Mouse (Mus musculus) forebrain, embryonic 13.5 days (tissue): Measurements from ENCODE around the gene Mbd3. TPM values are rescaled to one million over a fixed set of nuclear protein-coding genes. Genes with fewer than 3 reads are reported as not detected.

Experiments used
- ATAC-seq: fragments of 200-750 bp; cut with Nextera tagmentation; 2 replicates; pipeline ENCODE4 v1.8.0; 2017
- H3K27ac ChIP-seq: fragments of 300-500 bp; sonication (generic); 2 replicates; pipeline ENCODE4 v1.5.1; 2015; ENCODE audit warnings: inconsistent platforms, mild to moderate bottlenecking, moderate library complexity
- H3K27me3 ChIP-seq: fragments of 300-500 bp; sonication (generic); 2 replicates; pipeline ENCODE4 v1.6.1; 2015; ENCODE audit warnings: mild to moderate bottlenecking, inconsistent platforms
- H3K36me3 ChIP-seq: fragments of 300-500 bp; sonication (generic); 2 replicates; pipeline ENCODE4 v1.6.1; 2015; ENCODE audit warnings: mild to moderate bottlenecking, inconsistent platforms; ENCODE audit not compliant: poor library complexity, severe bottlenecking
- H3K4me1 ChIP-seq: fragments of 300-500 bp; sonication (generic); 2 replicates; pipeline ENCODE4 v1.6.1; 2015; ENCODE audit warnings: inconsistent platforms
- H3K4me2 ChIP-seq: fragments of 300-500 bp; sonication (generic); 2 replicates; pipeline ENCODE4 v1.6.1; 2015; ENCODE audit warnings: inconsistent platforms, mild to moderate bottlenecking, moderate library complexity
- H3K4me3 ChIP-seq: fragments of 300-500 bp; sonication (generic); 2 replicates; pipeline ENCODE4 v1.5.1; 2015; ENCODE audit warnings: mild to moderate bottlenecking, inconsistent platforms
- H3K9ac ChIP-seq: fragments of 300-500 bp; sonication (generic); 2 replicates; pipeline ENCODE4 v1.6.1; 2015; ENCODE audit warnings: mild to moderate bottlenecking, inconsistent platforms
- H3K9me3 ChIP-seq: fragments of 300-500 bp; sonication (generic); replicated peaks from 2 replicates; pipeline ENCODE4 v1.6.1; 2016; ENCODE audit warnings: inconsistent platforms
- WGBS: fragments of 180-500 bp; shearing (Covaris S2); methylation state at CpG from one replicate; pipeline ENCODE4 v1.1.7; 2015; 5-methylcytosine and 5-hydroxymethylcytosine counted together
- polyA plus RNA-seq: library from polyadenylated mRNA; unstranded; fragments of >200 nt; fragmentation: Nextera tagmentation; extraction: Ambion mirVana; gene quantifications from 2 replicates; pipeline ENCODE4 v1.2.1, GENCODE M21; 2015

The Mbd3 gene
- polyA plus RNA-seq, 1 experiment from 2014 or later, result 304 TPM

DNA sequence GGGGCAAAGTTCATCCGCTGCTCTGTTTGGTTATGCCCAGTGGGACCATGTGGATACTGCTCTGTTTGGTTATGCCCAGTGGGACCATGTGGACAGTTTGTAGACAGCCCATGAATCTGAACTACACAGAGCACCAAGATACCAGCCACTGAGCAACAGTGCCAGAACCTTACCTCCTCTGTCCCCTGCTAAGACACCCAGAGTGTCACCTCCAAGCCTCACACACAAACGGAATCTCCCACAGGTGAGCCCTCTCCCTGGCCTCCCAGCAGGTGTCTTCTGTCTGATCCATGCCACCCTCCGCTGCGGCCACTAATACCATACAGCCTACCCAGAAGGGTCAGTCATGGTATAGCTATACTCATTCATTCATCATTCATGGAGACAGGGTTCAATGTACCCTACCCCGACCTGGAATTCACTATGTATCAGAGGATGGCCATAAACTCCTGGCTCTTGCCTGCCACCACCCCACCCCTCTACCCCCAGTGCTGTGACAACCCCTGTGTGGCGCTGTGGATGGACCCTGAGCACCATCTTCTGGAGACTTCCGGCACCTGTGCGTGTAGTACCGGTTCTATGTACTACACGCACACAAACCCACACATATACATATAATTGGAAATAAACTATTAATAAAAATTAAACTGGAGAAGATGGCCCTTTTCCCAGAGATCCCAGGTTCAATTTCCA, 6.3 kb upstream of the Mbd3 start:
- WGBS, result 58% methylated on average over 10 of the region's 10 CpGs
- Histone ChIP-seq H3K9me3 (no peaks in the 10 kb centered on the region), H3K27me3 (no peaks in the 10 kb centered on the region), H3K4me3 (peak overlapping the region; percentile 90), H3K4me1 (peaks cover 30% of the 10 kb centered on the region), H3K4me2 (peak overlapping the region; percentile 98), H3K27ac (no peak overlapping the region), H3K9ac (peak overlapping the region; percentile 89), H3K36me3 (peaks cover 49% of the 10 kb centered on the region)
- no peak for ATAC-seq

DNA sequence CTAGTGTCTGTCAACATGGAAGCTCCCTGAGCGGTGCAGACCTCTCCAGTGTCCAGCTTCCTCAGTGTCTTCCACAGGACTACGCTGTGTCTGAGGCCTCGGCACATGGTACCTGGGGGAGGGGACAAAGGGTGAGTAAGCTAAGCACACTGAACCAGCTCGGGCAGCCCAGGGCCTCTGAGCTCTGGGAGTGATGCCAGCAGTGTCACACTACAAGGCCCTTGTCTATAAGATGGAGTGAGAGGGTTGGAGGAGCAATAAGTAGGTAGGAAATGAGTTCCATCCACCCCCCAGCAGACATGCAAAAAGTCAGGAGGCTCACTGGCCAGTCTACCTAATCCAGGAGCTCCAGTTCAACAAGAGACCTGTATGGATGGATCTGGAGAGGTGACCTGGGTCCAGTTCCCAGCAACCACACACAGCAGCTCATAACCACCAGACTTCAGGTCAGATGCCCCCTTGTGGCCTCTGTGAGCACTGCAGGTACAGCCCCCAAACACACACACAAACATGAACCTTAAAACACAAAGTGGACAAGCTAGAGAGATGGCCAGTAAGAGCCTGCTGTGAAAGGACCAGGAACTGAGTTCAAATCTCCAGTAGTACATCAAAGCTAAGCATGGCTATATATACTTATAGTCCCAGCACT, 3.8 kb upstream of the Mbd3 start:
- no peaks in the 10 kb centered on the region for H3K27me3 ChIP-seq
- ATAC-seq, result no peak
- no peaks in the 10 kb centered on the region for H3K9me3 ChIP-seq
- WGBS, result 95% methylated on average over 4 of the region's 4 CpGs
- no peak overlapping the region for H3K9ac ChIP-seq
- no peak overlapping the region for H3K27ac ChIP-seq
- no peak overlapping the region for H3K4me2 ChIP-seq
- H3K4me1 ChIP-seq, result peaks cover 37% of the 10 kb centered on the region
- no peak overlapping the region for H3K4me3 ChIP-seq
- peaks cover 35% of the 10 kb centered on the region for H3K36me3 ChIP-seq

DNA sequence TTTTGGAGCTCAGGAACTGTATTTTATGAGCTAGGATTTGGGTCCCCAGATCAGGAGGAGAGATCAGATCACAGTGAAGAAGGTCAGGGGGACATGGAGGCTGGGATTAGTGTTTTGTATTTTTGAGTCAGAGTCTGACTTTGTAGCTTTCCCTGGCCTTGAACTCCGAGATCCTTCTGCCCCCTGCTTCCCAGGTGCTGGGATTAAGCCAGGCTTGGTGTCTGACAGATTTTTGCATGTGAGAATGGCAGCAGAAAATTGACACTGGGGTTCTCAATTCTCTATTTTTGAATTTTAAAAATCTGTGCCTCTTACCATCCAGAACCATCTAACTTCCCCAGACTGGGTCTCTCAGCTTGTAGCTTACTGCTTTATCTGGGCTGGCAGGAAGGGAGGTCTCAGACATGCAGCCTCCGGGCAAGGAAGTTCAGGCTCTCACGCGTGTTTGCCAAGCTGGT, 1.4 kb upstream of the Mbd3 start:
- Histone ChIP-seq H3K27ac (peak overlapping the region; percentile 99; the same call in 1 of the 2 replicates), H3K4me3 (peak overlapping the region; percentile 69; the same call in 1 of the 2 replicates), H3K27me3 (no peaks in the 10 kb centered on the region), H3K9ac (peak overlapping the region; percentile 64), H3K36me3 (peaks cover 47% of the 10 kb centered on the region), H3K4me1 (peaks cover 44% of the 10 kb centered on the region), H3K9me3 (no peaks in the 10 kb centered on the region), H3K4me2 (peak overlapping the region; percentile 69)
- WGBS, result 87% methylated on average over 4 of the region's 4 CpGs
- no peak for ATAC-seq

DNA sequence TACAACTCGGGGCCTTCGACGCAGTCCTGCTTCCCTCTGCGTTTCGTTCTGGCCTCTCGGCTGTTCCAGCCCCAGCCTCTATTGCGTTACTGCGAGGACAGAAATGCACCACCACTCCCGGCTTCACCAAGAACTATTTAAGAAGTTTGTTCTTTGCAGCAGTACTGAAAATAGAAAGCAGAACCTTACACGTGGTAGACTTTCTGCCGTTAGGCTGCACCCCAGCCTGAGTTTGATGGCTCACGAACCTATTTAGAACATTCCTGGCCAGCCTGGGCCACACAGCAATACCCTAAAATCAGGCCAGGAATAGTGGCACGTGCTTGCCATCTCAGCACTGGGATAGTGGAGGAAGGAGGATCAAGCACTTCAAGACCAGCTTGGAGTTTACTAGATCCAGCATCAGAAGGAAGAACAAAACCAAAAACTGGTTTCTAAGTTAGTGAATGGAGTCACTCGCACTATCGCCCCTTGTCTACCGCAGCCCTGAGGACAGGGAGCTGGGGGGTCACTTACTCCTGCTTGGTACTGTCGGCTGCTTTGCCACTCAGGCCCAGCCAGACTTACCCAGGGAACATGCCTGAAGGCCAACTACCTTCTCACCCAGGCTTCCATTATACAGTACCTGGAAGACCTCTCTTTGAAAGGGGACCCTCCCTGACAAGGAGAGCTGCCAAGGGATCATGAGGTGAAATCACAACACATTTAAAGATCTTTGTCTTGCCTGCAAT, 788 bp upstream of the Mbd3 start:
- Histone ChIP-seq H3K36me3 (peaks cover 53% of the 10 kb centered on the region), H3K9ac (peak overlapping the region; percentile 64), H3K27me3 (no peaks in the 10 kb centered on the region), H3K4me1 (peaks cover 38% of the 10 kb centered on the region), H3K9me3 (no peaks in the 10 kb centered on the region), H3K4me2 (peak overlapping the region; percentile 69), H3K27ac (peak overlapping the region; percentile 99), H3K4me3 (peak overlapping the region; percentile 69)
- WGBS, result 15% methylated on average over 17 of the region's 17 CpGs
- no peak for ATAC-seq

DNA sequence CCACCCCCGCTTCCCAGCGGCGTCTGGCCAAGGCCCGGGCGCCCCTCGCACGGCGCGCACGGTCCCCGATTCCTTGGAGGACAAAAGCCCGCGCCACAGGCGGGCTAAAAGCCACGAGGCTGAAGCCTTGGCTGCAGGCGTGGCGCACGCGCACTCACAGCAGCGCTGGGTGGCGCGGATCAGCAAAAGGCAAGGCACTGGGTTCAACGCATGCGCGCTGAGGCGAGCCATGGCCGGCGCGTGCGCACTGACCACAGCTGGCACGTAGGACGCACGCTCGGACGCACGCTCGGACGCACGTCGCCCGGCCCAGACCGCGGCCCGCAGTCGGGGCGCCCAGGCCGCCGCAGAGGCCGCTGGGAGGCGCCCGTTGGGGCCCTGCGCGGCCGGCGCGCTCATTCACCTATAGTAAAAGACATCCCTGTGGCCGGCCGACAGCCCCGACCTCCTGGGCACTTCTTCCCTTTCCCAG, 595 bp downstream of the Mbd3 start:
- Histone ChIP-seq H3K4me2 (peak overlapping the region; percentile 92), H3K27ac (peak overlapping the region; percentile 99), H3K36me3 (peaks cover 59% of the 10 kb centered on the region), H3K9me3 (no peaks in the 10 kb centered on the region), H3K27me3 (no peaks in the 10 kb centered on the region), H3K4me1 (peaks cover 32% of the 10 kb centered on the region), H3K9ac (peak overlapping the region; percentile 94), H3K4me3 (peak overlapping the region; percentile 69)
- ATAC-seq, result peak; percentile 73
- WGBS, result under 1% methylated on average over 59 of the region's 59 CpGs

DNA sequence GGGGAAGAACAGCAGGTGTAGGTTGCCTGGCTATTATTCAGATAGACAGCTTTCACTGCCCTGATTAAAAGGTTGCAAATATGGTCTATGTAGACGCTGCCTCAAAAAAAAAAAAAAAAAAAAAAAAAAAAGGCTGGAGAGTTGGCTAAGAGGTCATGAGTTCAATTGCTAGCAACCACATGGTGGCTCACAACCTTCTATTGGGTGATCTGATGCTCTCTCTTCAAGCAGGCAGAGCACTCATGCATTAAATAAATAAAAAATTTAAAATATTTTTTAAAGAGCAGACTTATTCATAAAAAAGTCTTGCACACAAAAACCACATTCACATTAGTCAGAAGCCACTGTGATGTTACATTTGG, 1.2 kb downstream of the Mbd3 start:
- Histone ChIP-seq H3K4me2 (peak overlapping the region; percentile 92), H3K9ac (peak overlapping the region; percentile 94), H3K27ac (peak overlapping the region; percentile 99), H3K4me1 (peaks cover 32% of the 10 kb centered on the region), H3K9me3 (no peaks in the 10 kb centered on the region), H3K4me3 (peak overlapping the region; percentile 69), H3K27me3 (no peaks in the 10 kb centered on the region), H3K36me3 (peaks cover 59% of the 10 kb centered on the region)
- no peak for ATAC-seq
- 0% methylated on average over 1 of the region's 1 CpGs for WGBS

DNA sequence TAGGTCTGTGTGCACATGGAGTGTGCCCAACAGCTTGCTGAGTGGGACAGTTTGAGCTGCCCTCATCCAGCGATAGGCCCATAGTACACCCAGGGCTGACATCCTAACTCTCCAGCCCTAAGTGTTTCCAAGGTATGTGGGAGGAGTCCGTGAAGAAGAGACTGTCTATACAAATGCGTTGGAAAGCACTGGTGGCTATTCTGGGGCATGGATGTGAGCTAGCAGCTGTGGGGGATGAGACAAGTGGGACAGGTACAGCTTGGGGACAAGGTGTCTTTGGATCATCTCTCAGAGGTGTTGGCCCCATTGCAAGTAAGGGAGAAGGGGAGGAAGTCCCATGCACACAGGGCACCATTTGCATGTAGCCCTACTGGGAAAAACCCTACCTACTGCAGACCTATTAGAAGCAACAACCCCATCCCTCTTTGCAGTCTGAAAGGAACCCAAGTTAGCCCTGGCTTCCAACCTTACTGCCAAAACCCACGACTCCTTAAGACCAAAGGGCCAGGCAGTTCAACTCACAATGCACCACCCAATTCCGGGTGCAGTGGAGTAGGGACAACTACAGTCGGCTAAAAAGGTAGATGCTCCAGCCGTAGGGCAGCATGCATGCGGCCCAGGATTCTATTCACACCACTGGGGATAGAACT, 1.7 kb downstream of the Mbd3 start:
- Histone ChIP-seq H3K27ac (peak overlapping the region; percentile 99), H3K9me3 (no peaks in the 10 kb centered on the region), H3K36me3 (peaks cover 59% of the 10 kb centered on the region), H3K27me3 (no peaks in the 10 kb centered on the region), H3K9ac (peak overlapping the region; percentile 94), H3K4me2 (peak overlapping the region; percentile 92), H3K4me3 (peak overlapping the region; percentile 69), H3K4me1 (peaks cover 32% of the 10 kb centered on the region)
- no peak for ATAC-seq
- 41% methylated on average over 8 of the region's 8 CpGs for WGBS

DNA sequence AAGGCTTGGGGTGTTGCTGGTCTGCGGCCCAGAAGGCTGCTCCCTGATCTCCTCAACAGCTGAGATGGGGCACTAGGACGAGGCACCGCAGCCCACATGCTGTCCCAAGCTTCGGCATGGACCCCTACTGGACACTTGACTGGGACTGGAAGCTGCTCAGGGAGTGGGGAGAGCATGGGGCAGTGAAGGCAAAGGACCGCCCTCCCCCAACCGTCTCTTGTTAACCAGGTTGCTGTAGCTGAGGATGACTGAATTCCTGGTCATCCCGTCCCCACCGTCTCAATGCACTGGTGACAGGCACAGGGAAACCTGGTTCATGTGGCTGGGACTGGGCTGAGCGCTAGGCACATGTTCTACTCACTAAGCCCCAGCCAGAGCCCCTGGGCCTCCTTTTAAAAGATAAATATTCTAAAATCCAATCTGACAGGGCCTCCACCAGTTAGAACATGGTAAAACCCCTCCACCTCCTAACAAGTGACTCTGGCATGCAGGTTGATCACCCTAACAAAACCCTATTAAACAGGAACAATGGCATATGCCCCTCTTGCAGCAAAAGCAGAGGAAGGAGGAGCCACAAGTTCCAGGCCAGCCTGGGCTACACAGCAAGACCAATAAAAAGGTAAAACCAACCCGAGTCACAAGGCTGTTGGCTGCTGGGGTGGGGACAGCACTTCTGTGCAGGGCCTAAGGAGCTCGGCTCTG, 2.4 kb downstream of the Mbd3 start:
- peak overlapping the region; percentile 92 for H3K4me2 ChIP-seq
- 88% methylated on average over 11 of the region's 11 CpGs for WGBS
- ATAC-seq, result no peak
- peaks cover 32% of the 10 kb centered on the region for H3K4me1 ChIP-seq
- peak overlapping the region; percentile 99 for H3K27ac ChIP-seq
- H3K36me3 ChIP-seq, result peaks cover 59% of the 10 kb centered on the region
- no peaks in the 10 kb centered on the region for H3K9me3 ChIP-seq
- H3K27me3 ChIP-seq, result no peaks in the 10 kb centered on the region
- peak overlapping the region; percentile 94 for H3K9ac ChIP-seq
- H3K4me3 ChIP-seq, result peak overlapping the region; percentile 69

DNA sequence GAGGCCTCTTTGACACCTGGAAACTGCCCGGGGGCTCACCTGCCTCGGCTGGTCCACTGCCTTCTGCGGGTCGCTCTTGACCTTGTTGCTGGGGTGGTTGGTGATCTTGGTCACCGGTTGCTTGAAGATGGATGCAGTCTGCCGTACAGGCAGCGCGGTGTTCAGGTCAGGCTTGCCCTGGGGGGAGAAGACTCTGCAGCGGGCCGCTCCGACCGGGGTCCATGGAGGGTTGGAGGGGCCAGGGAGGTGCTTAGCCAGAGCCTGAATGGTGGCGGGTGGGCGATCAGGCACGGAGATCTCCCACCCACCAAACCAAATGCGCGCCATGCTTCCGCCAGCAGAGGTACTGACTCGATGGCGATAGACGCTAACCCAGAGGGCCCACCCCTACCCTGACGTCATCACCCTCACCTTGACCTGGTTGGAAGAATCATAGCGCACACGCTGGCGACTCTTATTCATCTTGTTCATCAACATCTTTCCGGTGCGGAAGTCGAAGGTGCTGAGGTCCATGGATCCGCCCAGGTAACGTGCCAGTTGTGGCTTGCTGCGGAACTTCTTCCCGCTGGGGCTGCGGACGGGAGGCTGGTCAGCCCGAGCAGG, 4.2 kb downstream of the Mbd3 start:
- Histone ChIP-seq H3K27ac (no peak overlapping the region), H3K4me1 (peaks cover 24% of the 10 kb centered on the region), H3K27me3 (no peaks in the 10 kb centered on the region), H3K4me2 (no peak overlapping the region), H3K9me3 (no peaks in the 10 kb centered on the region), H3K36me3 (peaks cover 68% of the 10 kb centered on the region), H3K4me3 (peak overlapping the region; percentile 4; the same call in 1 of the 2 replicates), H3K9ac (no peak overlapping the region)
- 96% methylated on average over 35 of the region's 35 CpGs for WGBS
- ATAC-seq, result no peak

DNA sequence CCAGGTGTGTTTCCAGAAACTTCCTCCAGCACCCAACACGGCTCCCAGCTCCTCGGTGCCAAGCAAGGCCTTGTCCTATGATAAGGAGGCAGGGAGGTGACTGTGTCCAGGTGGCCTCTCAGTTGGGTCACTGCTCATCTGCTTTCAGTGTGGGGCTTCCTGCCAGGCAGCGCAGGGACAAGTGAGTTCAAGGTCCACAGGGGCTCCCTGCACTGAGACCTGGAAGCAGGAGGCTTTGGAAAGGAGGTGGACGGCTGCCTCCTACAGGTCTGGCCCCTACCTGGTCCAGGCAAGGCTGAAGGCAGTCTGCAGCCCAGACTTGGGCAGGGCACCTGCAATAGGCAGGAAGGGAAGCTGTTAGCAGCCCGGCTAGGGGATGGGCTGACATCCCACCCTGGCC, 6.7 kb downstream of the Mbd3 start:
- Histone ChIP-seq H3K4me3 (no peak overlapping the region), H3K9ac (no peak overlapping the region), H3K36me3 (peaks cover 74% of the 10 kb centered on the region), H3K27ac (no peak overlapping the region), H3K27me3 (no peaks in the 10 kb centered on the region), H3K4me1 (peaks cover 29% of the 10 kb centered on the region), H3K4me2 (no peak overlapping the region), H3K9me3 (no peaks in the 10 kb centered on the region)
- no peak for ATAC-seq
- 92% methylated on average over 5 of the region's 5 CpGs for whole genome bisulfite sequencing

DNA sequence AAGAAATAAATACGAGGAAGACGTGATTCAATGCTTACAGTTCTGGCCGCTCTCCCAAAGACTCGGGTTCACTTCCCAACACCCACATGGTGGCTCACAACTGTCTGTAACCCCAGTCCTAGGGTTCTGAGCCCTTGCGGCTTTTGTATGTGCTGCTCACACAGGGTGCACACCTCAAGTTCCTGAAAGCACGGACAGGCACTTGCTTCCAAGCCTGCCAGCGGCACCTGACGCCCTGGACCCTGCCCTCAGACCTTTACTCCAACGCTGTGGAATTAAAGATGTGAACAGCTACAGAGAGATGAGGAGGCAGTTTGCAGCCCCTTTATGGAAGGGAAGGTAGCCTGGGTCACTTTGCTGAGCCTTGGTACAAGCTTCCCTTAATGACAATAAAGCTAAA, 8.7 kb downstream of the Mbd3 start:
- Histone ChIP-seq H3K4me3 (no peak overlapping the region), H3K9me3 (no peaks in the 10 kb centered on the region), H3K4me1 (peaks cover 11% of the 10 kb centered on the region), H3K9ac (no peak overlapping the region), H3K4me2 (no peak overlapping the region), H3K27me3 (no peaks in the 10 kb centered on the region), H3K27ac (no peak overlapping the region), H3K36me3 (peaks cover 61% of the 10 kb centered on the region)
- WGBS, result 84% methylated on average over 9 of the region's 9 CpGs
- ATAC-seq, result no peak
